Mouse (Mus musculus): ENCODE results near the gene Wfdc6a.

The Wfdc6a gene

GRCm38 (mm10) chr2:164550895-164551269 lies 34.4 kb downstream of the Wfdc6a start:
- no peak for DNase-seq (ENCODE audit: low read depth, low spot score)

DNA sequence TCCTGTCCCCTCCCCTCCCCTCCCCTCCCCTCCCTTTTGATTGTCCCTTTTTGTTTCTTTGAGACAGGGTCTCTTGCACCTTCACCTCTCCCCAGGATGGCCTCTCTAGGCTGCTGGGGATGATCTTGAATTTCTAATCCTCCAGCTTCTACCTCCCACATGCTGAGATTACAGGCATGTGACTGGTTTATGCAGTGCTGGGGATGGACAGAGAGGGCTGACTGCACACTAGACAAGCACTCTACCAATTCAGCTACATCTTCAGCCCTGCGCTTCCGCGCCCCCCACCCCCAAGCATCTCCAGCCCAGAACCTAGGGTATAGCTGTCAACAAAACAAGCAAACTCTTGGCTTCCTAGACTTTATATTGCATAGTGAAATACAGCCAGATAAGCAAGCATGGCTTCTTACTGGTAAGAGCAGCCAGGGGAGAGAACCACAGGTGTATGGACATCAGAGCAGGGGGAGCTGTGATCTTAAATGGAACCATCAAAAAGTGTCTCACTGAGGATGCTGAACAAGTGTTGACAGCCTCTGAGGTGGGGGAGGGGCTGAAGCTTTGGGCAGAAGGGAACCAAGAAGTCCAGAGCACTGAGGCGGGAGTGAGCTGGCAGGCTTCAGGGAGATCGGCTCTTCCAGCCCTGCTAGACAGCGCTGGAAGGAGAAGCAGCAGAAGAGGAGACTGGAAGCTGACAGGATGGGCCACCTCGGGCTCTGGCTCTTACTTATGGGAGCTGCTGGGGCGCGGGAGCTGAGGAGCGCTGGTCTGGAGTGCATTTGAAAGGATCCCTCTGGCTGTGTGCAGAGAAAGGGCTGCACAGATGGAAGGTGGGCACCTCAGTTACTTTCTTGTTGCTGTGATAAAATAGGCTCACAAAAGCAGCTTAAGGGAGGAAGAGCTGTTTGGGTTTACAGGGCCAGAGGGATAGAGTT lies 35.0 kb downstream of the Wfdc6a start:
- DNase-seq (ENCODE audit: low read depth, low spot score): no peak

DNA sequence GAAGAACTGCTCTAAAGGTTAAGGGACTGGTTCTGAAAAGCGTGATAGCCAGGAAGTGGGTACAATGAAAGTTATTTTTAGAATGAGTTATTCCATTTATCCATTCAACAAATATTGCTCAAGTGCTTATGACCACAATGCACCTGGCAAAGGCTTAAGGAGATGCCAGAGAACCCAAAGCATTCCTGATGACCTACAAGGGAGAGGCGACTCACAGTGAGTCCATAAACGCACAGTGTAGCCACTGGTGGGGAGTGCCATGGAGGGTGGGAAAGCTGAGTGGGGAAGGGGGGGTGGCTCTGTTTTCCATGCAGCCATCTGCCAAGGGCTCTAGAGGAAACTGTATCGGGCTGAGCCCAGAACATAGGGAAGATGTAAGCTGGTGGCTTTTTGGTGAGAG lies 35.9 kb downstream of the Wfdc6a start:
- no peak for DNase-seq (ENCODE audit: low read depth, low spot score)

DNA sequence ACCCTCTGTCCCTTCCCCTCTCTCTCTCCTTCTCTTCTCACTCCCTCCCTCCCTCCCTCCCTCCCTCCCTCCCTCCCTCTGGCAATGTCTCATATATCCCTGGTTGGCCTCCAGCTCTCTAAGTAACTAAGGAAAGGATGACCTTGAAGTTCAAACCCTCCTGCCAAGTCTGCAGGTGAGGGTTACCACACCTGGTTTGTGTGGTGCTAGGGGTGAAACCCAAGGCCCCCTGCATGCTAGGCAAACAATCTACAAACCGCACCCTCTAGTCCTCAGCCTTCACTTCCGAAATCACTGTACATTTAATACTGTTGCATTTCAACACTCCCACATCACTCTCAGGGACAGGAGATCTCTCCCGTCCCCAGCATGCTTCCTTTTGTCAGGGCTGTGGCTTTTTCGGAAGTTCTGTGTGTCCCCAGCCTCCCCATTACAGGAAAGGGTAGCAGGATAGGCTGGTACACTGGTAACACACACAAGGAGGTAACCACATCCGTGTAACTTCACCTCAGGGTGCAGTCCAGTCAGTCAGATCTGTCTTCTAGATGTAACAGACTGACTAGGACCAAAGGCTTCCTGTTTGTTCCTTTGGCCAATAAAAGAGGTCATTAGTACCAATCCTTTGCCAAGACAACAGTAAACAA lies 40.7 kb downstream of the Wfdc6a start:
- no peak for DNase-seq (ENCODE audit: low read depth, low spot score)

GRCm38 (mm10) chr2:164543745-164544144 lies 41.5 kb downstream of the Wfdc6a start:
- no peak for DNase-seq (ENCODE audit: low read depth, low spot score)

DNA sequence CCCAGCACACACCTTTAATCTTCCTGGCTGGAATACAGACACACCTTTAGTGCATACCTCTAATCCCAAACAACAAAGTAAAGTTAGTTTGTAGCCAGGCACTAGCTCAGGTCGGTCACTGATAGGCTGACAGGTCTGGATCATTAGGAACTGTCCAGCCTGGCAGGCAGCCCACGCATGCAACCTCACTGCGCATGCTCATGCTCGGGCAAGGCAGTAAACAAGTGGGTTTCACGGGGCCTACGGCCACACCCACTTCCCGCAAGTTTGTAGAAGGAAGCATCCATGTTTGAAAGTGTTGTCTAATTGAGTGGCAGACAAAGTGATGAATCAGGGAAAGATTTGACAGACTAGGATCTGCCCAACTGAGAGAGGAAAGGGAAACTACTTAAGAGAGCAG lies 42.6 kb downstream of the Wfdc6a start:
- no peak for DNase-seq (ENCODE audit: low read depth, low spot score)

DNA sequence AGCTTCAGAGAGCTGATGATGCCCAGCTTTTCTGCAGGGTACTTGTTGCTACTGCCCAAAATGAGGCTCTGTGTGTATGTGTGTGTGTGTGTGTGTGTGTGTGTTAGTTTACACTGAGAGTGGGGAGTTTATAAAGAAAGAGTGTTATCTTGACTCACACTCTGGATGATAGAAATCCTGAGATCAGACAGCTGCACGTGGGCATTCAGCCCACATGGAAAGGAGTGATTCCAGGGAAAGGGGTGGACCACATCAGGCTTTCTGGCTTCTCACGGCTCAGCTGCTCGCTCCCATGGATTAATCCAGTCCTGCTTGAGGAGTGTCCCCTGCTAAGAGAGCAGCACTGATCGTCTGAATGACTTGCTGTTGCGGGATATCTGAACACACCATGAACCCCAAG lies 43.1 kb downstream of the Wfdc6a start:
- no peak for DNase-seq (ENCODE audit: low read depth, low spot score)

DNA sequence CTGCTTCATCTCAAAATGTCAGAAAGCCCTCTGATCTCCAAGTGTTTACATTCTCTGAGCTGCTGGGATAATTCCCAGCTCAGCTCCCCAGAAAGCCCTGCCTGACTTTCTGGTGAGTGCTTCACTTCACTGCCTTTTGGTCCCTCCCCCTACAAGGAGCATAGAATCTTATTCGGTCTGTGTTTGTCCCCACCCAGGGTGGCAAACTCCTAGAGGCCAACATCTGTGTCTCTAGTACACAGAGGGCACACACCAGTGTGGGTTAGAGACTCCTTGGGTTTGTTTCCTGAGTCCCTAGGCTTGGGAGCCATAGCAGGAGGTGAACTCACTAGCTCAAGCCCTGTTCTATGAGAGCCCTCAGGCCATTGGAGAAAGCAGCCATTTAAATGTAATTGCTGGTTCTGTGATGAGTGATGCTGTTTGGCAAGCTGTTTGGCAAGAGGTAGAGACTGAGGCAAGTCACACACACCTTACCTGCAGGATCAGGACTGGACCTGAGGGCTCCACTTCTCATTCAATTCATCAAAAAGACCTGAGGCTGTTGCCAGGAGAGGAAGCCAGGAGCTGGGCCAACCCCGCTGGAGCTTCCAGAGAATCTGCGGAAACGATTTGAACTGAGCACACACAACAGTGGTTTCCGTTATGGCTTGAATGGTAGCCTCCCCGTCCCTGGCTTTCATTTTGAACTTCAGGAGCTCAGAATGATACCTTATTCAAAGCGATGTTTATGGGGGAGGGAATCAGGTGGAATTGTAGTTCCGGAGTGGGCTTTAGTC lies 44.4 kb downstream of the Wfdc6a start:
- DNase-seq (ENCODE audit: low read depth, low spot score): no peak

- DNase-seq (ENCODE audit: low read depth, low spot score): no peak
These were observed 48.2 kb downstream of the Wfdc6a start for GRCm38 (mm10) chr2:164537003-164537402.

DNA sequence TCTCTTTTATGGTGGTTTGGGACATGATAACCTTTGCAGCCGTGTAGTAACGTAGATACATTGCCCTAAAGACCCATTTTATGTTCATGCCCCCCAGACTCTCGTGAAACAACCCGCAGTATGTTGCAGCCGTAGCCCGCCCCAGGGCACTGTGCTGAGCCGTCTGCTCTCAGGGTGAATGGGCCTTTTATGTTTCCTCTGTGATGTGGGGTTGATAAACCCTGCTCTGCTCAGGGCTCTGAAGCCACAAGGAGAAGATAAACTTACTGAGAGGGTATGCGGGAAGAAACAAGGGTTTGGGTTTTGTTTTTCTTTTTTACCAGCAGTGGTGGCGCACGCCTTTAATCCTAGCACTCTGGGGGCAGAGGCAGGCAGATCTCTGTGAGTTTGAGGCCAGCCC lies 50.9 kb downstream of the Wfdc6a start:
- no peak for DNase-seq (ENCODE audit: low read depth, low spot score)

GRCm38 (mm10) chr2:164531169-164531568 lies 54.1 kb downstream of the Wfdc6a start:
- DNase-seq (ENCODE audit: low read depth, low spot score): peak; percentile 78
